Mouse (Mus musculus): ENCODE measurements around the gene Acer1.

Acer1 gene

DNA sequence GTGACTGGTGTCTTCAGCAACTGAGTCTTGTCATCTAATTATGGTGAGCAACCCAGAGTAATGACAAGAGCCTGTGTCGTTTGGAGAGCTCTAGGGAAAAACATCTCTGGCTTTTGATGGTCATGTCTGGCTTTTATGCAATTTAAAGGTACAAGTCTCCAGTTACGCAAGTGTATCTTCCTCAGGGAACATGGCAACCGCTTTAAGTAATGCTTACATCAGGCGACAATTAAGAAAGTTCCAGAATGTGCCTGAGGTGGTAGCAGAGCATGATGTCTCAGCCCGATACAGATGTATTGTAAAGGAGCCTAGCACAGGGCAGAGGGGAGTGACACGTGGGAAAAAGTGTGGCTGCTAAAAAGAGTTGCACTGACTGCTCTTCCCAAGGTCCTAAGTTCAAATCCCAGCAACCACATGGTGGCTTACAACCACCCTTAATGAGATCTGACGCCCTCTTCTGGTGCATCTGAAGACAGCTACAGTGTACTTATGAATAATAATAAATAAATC lies 7.0 kb upstream of the Acer1 start:
- no peak for DNase-seq (ENCODE audit: low read depth)

DNA sequence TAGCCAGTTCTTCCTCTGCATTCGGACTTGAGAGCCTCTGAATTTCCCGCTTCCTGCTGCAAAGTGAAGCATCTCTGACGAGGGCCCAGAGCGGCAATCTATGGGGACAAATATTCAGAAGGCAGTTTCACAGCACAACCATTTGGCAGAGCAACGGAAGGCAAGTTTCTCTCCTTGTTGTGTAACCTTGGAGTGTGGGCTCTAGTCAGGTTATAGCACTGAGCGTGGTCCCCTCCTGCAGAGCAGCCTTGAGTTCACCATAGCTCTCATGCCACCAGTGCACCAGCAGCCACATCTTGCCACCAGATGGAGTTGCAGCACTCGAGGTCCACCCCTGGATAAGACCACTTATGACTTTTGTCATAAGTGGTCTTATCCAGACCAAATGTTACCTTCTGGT lies 6.5 kb upstream of the Acer1 start:
- DNase-seq (ENCODE audit: low read depth) = no peak

GRCm38 (mm10) chr17:56986105-56986805 lies 4.3 kb upstream of the Acer1 start:
- DNase-seq (ENCODE audit: low read depth) = no peak

DNA sequence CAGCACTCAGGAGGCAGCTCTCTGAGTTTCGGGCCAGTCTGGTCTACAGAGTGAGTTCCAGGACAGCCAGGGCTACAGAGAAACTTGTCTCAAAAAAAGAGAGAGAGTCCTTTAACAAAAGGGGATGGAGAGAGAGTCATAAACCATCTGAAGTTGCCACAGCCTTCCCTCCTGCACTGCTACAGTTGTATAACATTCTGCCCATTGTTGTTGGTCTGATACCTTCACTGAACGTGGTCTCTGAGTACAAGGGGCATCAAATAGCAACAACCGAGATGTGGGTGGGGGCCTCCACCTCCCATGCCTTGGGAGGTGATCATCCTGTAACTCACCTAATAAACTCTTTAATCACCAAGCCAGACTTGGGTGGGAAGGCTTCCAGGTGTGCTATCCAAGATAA lies 3.7 kb upstream of the Acer1 start:
- no peak for DNase-seq (ENCODE audit: low read depth)

DNA sequence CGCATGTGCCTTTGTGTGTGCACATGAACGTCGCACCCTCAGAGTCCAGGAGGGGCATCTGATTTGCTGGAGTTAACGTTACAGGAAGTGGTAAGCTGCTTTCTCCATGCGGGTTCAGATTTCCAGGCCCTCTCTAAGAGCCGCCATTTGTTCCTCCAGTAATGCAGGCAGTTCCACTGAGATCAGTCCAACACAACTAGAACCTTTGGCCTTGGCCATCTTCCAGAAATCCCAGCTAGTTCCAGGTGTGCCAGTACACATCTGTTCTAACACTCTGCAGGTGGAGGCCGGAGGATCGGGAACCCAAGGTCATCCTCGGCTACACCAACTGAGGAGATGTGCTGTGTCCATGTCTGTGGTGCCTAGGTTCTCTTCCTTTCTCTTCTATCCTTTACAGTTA lies 3.0 kb upstream of the Acer1 start:
- no peak for DNase-seq (ENCODE audit: low read depth)

GRCm38 (mm10) chr17:56981049-56981448 lies 877 bp downstream of the Acer1 start:
- no peak for DNase-seq (ENCODE audit: low read depth)

- no peak for DNase-seq (ENCODE audit: low read depth)
Measured at GRCm38 (mm10) chr17:56979524-56979923, 2.4 kb downstream of the Acer1 start.

GRCm38 (mm10) chr17:56976531-56977390 lies 5.2 kb downstream of the Acer1 start:
- DNase-seq (ENCODE audit: low read depth) = no peak

- DNase-seq (ENCODE audit: low read depth) = no peak
Measured at GRCm38 (mm10) chr17:56975391-56975790, 6.5 kb downstream of the Acer1 start.

GRCm38 (mm10) chr17:56974708-56975240 lies 7.2 kb downstream of the Acer1 start:
- DNase-seq (ENCODE audit: low read depth) = no peak

DNA sequence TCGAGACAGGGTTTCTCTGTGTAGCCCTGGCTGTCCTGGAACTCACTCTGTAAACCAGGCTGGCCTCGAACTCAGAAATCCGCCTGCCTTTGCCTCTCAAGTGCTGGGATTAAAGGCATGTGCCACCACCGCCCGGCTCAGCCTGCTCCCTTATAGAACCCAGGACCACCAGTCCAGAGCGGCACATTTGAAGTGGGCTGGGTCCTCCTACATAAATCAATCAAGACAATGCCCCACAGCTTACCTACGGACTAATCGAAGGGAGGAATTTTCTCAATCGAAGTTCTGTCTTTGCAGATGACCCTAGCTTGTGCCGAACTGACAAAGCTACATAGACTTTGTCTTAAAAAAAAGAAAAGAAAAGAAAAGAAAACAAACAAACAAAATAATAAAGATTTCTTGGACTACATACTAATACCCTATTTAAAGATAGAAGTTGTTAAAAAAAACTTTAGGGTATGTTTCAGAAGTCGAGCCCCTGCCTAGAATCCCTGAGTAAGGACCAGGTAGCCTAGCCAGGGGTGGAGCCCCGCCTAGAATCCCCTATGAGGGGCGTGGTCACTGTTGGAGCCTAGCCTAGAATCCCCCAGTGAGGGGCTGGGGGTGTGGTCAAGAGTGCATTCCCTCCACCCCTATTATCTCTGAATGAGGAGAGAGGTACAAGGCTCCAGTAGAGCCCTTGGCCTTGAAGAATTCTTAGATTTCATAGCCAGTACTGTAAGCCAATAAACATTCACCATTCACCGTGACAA lies 7.8 kb downstream of the Acer1 start:
- DNase-seq (ENCODE audit: low read depth) = no peak

DNA sequence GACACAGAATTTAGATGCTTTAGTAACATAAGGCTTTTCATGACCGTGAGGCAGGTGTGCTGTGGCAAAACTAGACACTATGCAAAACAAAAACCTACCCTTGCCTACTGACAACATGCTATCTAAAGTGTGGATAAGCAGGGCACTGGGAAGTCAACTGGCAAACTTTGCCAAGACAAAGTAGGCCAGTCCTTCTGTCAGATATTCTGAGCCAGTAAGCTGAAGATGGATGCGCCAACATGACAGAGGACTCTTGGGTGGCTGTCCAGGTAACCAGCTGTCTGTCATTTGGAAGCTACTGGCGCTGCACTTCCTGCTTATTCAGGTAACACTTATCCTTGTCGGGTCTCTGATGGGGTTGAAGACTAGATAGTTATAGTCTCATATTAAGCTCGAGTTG lies 11.8 kb downstream of the Acer1 start:
- DNase-seq (ENCODE audit: low read depth) = no peak

DNA sequence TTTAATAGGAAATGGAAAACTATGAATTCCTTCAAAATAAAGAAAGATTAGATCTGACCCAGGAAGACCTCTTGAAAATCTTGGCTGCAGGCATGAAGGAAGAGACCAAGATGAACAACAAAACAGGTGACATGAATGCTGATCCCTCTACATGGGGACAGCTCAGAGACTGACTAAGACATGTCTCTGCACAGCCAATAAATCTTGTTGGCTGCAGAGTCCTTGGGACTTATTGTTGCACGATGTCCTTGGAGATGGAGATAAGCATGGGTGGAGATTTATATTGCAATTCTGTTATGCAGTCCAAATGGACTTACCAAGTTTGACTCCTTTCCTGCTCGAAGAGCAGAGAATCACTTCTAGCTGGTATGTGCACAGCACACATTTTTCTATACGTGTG lies 12.6 kb downstream of the Acer1 start:
- DNase-seq (ENCODE audit: low read depth) = no peak

- no peak for DNase-seq (ENCODE audit: low read depth)
Measured at GRCm38 (mm10) chr17:56963646-56964045, 18.3 kb downstream of the Acer1 start.

DNA sequence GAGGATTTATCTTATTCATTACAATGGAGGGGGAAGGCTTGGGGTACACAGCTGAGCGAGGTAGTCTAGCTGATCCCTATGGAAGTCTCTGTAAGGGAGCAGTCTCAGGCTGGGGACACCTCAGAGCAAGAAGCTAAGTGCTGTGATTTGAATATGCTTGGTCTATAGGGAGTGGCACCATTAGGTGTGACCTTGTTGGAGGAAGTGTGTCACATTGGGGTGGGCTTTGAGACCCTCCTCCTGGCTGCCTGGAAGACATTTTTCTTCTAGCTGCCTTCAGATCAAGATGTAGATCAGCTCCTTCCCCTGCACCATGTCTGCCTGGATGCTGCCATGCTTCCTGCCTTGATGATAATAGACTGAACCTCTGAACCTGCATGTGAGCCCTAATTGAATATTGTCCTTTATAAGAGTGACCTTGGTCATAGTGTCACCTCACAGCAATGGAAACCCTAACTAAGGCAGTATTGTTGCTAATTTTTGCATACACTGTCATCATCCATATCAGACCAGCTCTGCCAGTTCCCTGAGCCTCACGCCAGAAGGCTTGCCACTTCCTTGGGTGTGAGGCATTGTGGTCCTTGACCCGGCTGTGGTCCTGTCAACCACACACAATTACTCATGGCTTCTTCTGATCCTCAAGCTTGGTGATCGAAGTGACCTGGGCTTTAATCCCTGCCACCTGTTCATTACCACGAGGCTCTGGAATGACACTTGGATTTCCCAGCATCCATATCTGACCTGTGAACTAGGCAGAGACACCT lies 19.1 kb downstream of the Acer1 start:
- DNase-seq (ENCODE audit: low read depth) = no peak

- peak; percentile 39 for DNase-seq (ENCODE audit: low read depth)
Measured at GRCm38 (mm10) chr17:56961880-56962279, 20.0 kb downstream of the Acer1 start.

GRCm38 (mm10) chr17:56958667-56959066 lies 23.3 kb downstream of the Acer1 start:
- no peak for DNase-seq (ENCODE audit: low read depth)

DNA sequence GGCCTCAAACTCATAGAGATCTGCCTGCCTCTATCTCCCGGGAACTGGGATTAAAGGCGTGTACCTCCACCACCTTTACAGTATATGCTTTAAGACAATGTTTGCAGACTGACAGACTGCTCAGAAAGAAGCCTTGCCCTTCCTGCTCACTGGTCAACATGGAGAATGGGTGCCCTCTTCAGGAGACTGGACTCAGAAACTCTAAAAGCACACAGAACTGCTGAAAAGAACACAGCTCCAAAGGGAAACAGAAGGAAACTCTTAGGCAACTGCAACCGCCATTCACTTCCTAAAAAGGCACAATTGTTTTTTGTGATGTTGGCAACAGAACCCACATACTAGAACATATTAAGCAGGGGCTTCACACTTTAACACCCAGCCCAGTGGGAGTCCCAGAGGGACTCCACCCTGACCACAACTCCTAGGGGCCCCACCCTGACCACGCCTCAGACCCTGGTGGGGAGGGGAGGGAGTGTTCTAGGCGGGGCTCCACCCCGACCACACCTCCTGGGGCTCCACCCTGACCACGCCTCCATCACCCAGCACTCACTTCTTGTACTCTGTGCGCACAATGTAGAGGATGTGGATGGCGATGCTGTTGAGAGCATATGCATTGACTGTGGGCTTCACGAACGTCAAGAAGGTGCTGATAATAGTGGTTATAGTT lies 24.0 kb downstream of the Acer1 start:
- DNase-seq (ENCODE audit: low read depth) = peak; percentile 63

DNA sequence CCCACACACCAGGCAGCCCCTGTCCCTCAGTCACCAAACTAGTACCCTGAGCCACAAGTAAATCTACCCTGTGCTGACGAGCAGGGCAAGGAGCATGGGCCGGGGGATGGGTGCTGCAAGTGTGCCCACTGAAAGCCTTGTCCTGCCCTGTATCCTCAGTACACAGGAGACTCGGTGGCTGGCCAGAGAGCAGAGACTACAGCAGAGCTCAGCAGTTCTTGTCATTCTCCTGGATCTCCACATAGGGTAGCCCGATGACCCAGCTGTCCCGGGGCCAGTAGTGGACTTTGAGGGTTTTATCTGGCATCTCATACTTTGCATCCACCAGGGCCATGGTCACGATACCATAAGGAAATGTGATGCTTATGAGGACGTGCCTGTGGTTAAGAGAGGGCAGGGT lies 27.1 kb downstream of the Acer1 start:
- DNase-seq (ENCODE audit: low read depth) = no peak

DNA sequence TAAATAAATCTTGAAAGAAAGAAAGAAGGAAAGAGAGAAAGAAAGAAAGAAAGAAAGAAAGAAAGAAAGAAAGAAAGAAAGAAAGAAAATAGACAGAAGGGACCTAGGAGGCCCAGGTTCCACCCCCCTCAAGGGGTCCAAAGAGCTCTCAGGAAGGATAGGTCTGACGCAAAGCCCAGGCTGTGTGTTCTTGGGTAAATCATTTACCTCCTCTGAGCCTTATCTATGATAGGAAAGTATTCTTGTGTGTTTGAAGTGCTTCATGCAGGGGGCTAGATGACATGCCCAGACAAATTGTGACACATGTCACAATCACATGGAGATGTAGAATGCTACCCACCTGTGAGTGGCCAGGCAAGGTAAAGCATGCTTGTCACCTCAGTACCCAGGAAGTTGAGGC lies 29.3 kb downstream of the Acer1 start:
- DNase-seq (ENCODE audit: low read depth) = no peak

- peak; percentile 78 for DNase-seq (ENCODE audit: low read depth)
Measured at GRCm38 (mm10) chr17:56950915-56951314, 31.0 kb downstream of the Acer1 start.

All from NIH3T3 (cell line).